Mouse (Mus musculus): ENCODE results near the gene Susd1. TPM values are rescaled to one million over a fixed set of nuclear protein-coding genes. Genes with fewer than 3 reads are reported as not detected.

Gene Susd1
- polyA plus RNA-seq, 1 experiment: 21.3 TPM

GRCm38 (mm10) chr4:59422808-59423207, 15.6 kb downstream of the Susd1 start:
- no peak overlapping the region for H3K4me3 ChIP-seq (replicated peaks; ENCODE audit: control insufficient read depth, low read depth, low read length)
- peaks cover 5% of the 10 kb centered on the region for H3K4me1 ChIP-seq (ENCODE audit: control insufficient read depth, insufficient read depth, low read length)
- no peak for TF ChIP-seq CTCF (IDR thresholded peaks at IDR 0.05; ENCODE audit: control insufficient read depth, insufficient read depth, low read length)
- TF ChIP-seq POLR2A (IDR thresholded peaks at IDR 0.05; ENCODE audit: borderline replicate concordance, control insufficient read depth, low read depth, low read length): no peak
- no peak overlapping the region for H3K27ac ChIP-seq (ENCODE audit: control insufficient read depth, insufficient read depth, low read depth, low read length, poor library complexity)

DNA sequence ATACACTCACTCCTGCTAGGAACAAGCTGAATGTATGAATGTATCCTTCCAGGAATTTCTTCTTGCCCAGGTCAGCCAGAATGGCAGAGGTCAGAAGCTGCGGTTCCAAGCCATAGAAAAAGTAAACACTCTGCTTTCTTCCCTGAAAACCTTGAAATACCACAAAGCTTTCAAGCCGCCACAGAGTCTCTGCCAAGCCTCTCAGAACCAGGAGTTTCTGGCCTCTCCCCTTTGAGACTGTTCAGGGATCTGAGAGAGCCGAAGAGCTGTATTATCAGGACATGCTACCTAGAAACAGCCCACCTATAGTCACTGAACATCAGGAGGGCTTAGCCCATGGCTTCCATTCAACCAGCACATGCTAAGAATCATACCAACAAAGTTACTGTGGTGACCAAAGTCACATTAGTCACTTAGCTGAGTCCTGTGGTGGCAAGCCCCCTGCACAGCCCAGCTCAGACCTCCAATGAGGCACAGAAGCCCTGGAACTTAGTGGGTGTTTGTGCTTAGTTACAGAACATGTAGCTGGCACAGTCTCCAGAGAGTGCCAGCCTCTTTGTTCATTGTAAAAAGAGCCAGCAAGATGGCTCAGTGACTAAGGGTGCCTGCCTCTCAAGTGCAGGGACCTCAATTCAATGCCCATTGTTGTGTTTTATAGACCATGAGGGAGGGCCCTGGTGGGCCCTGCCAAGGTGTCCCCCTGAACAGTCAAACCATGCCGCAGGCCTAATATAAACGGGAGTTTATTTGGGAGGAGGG, 16.2 kb downstream of the Susd1 start:
- Histone ChIP-seq H3K4me1 (ENCODE audit: control insufficient read depth, insufficient read depth, low read length) (peaks cover 5% of the 10 kb centered on the region), H3K27ac (ENCODE audit: control insufficient read depth, insufficient read depth, low read depth, low read length, poor library complexity) (no peak overlapping the region), H3K4me3 (replicated peaks; ENCODE audit: control insufficient read depth, low read depth, low read length) (no peak overlapping the region)
- WGBS: 69% methylated on average over 5 of the region's 5 CpGs
- no peak for TF ChIP-seq CTCF (IDR thresholded peaks at IDR 0.05; ENCODE audit: control insufficient read depth, insufficient read depth, low read length)

- WGBS: 61% methylated on average over 5 of the region's 5 CpGs
- no peak for TF ChIP-seq CTCF (IDR thresholded peaks at IDR 0.05; ENCODE audit: control insufficient read depth, insufficient read depth, low read length)
- no peak for TF ChIP-seq POLR2A (IDR thresholded peaks at IDR 0.05; ENCODE audit: borderline replicate concordance, control insufficient read depth, low read depth, low read length)
- no peak overlapping the region for H3K4me3 ChIP-seq (replicated peaks; ENCODE audit: control insufficient read depth, low read depth, low read length)
- peaks cover 5% of the 10 kb centered on the region for H3K4me1 ChIP-seq (ENCODE audit: control insufficient read depth, insufficient read depth, low read length)
- H3K27ac ChIP-seq (ENCODE audit: control insufficient read depth, insufficient read depth, low read depth, low read length, poor library complexity): no peak overlapping the region
Observed at GRCm38 (mm10) chr4:59421369-59421746, 17.1 kb downstream of the Susd1 start.

GRCm38 (mm10) chr4:59420695-59421368, 17.6 kb downstream of the Susd1 start:
- no peak for TF ChIP-seq POLR2A (IDR thresholded peaks at IDR 0.05; ENCODE audit: borderline replicate concordance, control insufficient read depth, low read depth, low read length)
- no peak for TF ChIP-seq CTCF (IDR thresholded peaks at IDR 0.05; ENCODE audit: control insufficient read depth, insufficient read depth, low read length)
- H3K4me1 ChIP-seq (ENCODE audit: control insufficient read depth, insufficient read depth, low read length): peaks cover 5% of the 10 kb centered on the region
- H3K27ac ChIP-seq (ENCODE audit: control insufficient read depth, insufficient read depth, low read depth, low read length, poor library complexity): no peak overlapping the region
- no peak overlapping the region for H3K4me3 ChIP-seq (replicated peaks; ENCODE audit: control insufficient read depth, low read depth, low read length)
- WGBS: 17% methylated on average over 7 of the region's 7 CpGs

DNA sequence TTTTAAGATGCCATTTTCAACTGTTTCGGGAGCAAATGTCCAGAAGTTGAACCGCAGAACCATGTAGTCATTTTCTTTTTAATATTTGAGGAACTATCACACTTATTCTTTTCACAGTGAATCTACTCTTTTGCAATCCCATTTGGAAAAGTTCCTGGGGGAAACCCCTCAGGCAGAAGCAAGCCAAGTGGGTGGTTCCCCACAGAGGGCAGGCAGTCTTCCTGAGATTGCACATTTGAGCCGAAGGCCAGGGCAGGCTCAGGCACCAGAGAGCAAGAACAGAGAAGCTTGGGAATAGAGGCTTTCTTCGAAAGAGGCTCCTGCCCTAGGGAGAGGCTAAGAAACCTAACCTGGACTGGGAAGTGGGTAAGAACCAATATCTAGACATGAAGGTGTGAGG, 19.2 kb downstream of the Susd1 start:
- peaks cover 5% of the 10 kb centered on the region for H3K4me1 ChIP-seq (ENCODE audit: control insufficient read depth, insufficient read depth, low read length)
- 50% methylated on average over 4 of the region's 4 CpGs for WGBS
- H3K4me3 ChIP-seq (replicated peaks; ENCODE audit: control insufficient read depth, low read depth, low read length): no peak overlapping the region
- H3K27ac ChIP-seq (ENCODE audit: control insufficient read depth, insufficient read depth, low read depth, low read length, poor library complexity): no peak overlapping the region
- no peak for TF ChIP-seq POLR2A (IDR thresholded peaks at IDR 0.05; ENCODE audit: borderline replicate concordance, control insufficient read depth, low read depth, low read length)
- TF ChIP-seq CTCF (IDR thresholded peaks at IDR 0.05; ENCODE audit: control insufficient read depth, insufficient read depth, low read length): no peak

DNA sequence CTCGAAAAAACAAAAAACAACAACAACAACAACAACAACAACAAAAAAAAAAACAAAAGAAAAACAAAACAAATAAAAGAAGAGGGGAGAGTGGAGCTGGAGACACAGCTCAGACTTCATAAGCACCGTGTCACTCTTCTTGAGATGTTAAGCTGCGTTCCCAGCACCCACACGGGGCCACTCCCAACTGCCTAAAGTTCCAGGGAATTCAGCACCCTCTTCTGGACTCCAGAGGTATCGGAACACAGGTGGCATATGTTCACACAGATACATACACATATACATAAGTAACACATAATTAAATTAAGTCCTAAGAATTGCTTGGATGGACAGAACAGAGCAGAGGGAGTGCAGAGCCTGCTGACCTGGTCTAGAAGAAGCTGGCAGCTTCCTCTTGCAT, 25.0 kb downstream of the Susd1 start:
- no peak overlapping the region for H3K27ac ChIP-seq (ENCODE audit: control insufficient read depth, insufficient read depth, low read depth, low read length, poor library complexity)
- no peak overlapping the region for H3K4me3 ChIP-seq (replicated peaks; ENCODE audit: control insufficient read depth, low read depth, low read length)
- 91% methylated on average over 5 of the region's 5 CpGs for WGBS
- no peak for TF ChIP-seq CTCF (IDR thresholded peaks at IDR 0.05; ENCODE audit: control insufficient read depth, insufficient read depth, low read length)
- TF ChIP-seq POLR2A (IDR thresholded peaks at IDR 0.05; ENCODE audit: borderline replicate concordance, control insufficient read depth, low read depth, low read length): no peak
- H3K4me1 ChIP-seq (ENCODE audit: control insufficient read depth, insufficient read depth, low read length): no peaks in the 10 kb centered on the region

DNA sequence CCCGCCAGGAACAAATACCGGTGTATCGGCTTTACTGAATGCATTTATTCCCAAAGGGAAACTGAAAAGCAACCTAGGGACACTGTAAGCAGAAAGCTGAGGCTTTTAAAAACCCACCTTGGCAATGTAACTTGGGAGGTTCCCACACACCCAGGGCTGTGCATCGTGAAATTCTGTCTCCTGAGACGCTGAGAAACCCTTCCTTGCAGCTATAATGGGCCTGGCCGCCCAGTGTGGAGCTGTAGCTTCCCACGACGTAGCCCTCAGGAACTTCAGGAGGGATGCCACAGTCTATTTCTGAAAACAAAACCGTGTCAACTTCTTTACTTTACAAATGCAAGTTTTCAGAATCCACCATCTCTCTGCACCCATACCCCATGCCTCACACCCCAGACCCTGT, 27.3 kb downstream of the Susd1 start:
- WGBS: 91% methylated on average over 9 of the region's 9 CpGs
- H3K4me1 ChIP-seq (ENCODE audit: control insufficient read depth, insufficient read depth, low read length): peaks cover 1% of the 10 kb centered on the region; the same call in 1 of the 2 replicates
- TF ChIP-seq CTCF (IDR thresholded peaks at IDR 0.05; ENCODE audit: control insufficient read depth, insufficient read depth, low read length): no peak
- TF ChIP-seq POLR2A (IDR thresholded peaks at IDR 0.05; ENCODE audit: borderline replicate concordance, control insufficient read depth, low read depth, low read length): no peak

GRCm38 (mm10) chr4:59407766-59408165, 30.7 kb downstream of the Susd1 start:
- Histone ChIP-seq H3K4me3 (replicated peaks; ENCODE audit: control insufficient read depth, low read depth, low read length) (no peak overlapping the region), H3K4me1 (ENCODE audit: control insufficient read depth, insufficient read depth, low read length) (peaks cover 1% of the 10 kb centered on the region; the same call in 1 of the 2 replicates), H3K27ac (ENCODE audit: control insufficient read depth, insufficient read depth, low read depth, low read length, poor library complexity) (no peak overlapping the region)
- 70% methylated on average over 4 of the region's 4 CpGs for WGBS
- TF ChIP-seq CTCF (IDR thresholded peaks at IDR 0.05; ENCODE audit: control insufficient read depth, insufficient read depth, low read length): no peak
- no peak for TF ChIP-seq POLR2A (IDR thresholded peaks at IDR 0.05; ENCODE audit: borderline replicate concordance, control insufficient read depth, low read depth, low read length)

More for the DNA sequence above, 27.3 kb downstream of the Susd1 start:
- Histone ChIP-seq H3K4me3 (replicated peaks; ENCODE audit: control insufficient read depth, low read depth, low read length) (no peak overlapping the region), H3K27ac (ENCODE audit: control insufficient read depth, insufficient read depth, low read depth, low read length, poor library complexity) (no peak overlapping the region)
